Mouse (Mus musculus): ENCODE measurements at regions not wholly inside any gene's neighbourhood (a gene's known extent, or its start where the extent isn't known, plus 50 kb on each side); places are given as distances from the start of the nearest gene placed in this dataset.

DNA sequence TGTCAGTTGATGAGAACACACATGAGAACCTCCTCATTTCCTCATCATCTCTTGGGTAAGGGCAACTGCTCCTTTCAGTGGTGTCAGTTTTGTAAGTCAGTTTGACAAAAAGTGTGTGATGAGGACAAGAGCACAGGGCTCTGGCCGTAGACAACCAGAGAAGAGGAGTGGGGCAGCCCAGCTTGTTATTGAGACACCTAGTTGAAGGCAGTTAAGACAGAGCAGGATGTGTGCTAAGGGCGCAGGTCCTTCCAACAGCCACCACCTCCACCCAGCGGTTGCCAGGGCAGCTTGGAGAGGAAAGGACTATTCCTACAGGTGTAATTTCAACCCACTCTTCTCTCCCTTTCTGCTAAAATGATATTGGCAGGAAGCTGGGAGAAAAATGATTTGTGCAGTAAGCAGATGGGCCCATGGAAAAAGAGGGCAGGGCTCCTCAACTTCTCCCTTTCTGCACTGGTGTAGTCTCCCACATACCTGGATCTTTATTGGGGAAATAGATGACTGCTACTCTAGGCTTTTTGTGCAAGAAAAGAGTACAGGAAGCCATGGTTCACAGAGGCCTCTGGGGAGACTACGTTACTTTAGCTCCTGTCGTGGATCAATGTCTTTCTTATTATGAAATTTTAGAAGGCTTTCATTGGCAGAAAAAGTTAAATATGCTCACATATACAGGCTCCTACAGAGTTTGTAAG lies 231.3 kb upstream of the Cited2 start:
- in situ Hi-C loops (cut with MboI; ENCODE audit: low sequenced_read_pairs): no loop called here

DNA sequence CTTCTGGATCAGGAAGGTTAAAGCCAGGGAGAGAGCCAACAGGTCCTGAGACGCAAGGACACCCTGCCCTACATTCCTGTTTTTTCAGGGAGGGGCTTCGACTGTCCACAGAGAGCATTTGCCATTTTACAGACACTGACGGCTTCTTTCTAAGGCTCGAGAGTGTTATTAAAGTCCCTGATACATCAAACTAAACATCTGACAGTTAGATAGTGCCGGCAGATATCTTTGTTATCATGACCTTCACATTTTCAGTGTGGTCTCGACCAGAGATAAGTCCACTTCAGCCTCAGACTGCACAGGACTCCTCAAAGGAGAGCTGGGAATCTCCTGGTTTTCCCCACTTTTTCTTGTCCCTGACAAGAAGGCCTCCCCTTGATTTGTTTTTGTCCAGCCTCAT lies 229.9 kb upstream of the Cited2 start:
- in situ Hi-C loops (cut with MboI; ENCODE audit: low sequenced_read_pairs): no loop called here

DNA sequence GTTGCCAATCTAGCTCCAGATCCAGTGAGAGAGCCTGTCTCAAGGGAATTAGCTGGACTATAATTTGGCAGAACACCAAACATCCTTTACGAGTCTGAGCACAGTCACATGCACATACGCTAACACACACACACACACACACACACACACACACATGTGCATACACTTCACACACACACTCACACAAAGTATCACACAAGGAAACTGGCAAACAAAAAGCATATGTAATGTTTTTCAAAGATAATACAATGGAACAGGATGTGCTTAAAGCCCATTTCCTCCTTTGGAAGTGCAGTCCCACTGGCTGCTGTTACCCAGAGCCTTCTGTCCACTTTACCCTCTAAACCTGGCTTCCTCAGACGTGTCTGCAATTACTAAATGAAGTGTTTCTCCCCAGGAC lies 226.2 kb upstream of the Cited2 start:
- in situ Hi-C loops (cut with MboI; ENCODE audit: low sequenced_read_pairs): no loop called here

DNA sequence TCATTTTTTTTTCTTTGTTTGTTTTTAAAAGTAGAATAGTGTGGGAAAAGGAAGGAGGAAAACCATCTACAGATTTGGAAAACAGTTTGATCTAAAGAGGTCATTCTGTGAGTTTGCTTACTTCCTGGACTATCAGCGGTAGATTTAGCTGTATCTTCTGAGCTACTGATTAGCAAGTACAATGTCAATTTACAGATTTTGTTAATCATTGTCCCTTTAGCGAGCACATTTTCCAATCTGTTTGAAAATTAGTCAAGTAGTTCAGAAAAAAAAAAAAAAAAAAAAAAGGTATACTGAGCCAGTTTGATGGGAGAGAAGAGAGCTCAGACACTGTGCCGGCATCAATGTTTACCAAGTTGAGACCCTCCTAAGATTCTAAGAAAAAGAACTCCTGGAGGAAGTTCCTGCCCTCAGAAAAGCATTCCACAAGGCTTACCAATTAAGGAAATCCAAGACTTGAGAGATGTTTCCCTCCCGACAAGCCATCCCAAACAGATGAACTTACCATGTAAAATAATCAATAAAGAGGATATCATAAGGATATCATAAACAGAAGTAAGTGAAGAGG lies 212.3 kb upstream of the Cited2 start:
- in situ Hi-C loops (cut with MboI; ENCODE audit: low sequenced_read_pairs): no loop called here

DNA sequence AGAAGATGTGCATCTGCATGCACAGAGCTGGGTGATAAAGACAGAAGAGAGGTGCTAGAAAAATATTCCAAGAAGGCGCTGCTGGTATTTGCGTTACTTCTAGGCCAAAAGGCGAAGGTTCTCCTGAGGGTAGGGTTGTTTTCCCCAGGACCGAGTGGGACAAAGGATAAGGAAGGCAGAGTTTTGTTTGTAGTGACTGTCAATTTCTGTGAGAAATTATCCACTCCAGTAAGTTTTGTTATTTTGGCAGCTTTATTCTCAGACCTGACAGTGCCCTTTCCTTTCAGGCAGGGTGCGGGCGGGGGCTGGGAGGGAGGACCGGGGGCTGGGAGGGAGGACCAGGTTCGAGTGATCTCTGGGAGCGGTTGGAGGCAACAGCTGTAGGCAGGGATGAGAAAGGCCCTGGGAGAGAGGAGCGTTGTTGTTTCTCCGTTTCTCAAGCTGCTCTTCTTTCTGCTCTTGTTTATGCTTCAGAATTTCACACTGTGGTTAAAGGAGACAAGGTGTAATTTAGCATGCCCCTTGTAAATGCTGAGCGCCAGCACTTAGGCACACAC lies 211.2 kb upstream of the Cited2 start:
- in situ Hi-C loops (cut with MboI; ENCODE audit: low sequenced_read_pairs): no loop called here

DNA sequence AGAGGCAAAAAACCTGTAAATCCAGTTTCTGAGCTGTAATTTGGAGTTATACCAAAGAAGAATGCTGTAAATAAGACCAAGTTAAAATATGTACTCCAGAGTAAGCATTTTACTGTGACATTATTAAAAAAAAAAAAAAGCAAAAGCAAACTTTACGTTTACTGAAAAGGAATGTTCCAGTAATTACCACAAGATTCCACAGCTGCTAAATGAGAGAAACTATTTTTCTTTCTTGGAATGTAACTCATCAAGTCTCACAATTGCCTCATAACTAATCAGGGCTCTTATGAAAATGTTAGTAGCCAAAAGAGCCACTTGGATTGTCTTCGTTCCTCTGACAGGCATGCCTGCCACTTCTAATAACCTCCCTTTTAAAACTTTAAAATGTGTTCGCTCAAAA lies 210.5 kb upstream of the Cited2 start:
- in situ Hi-C loops (cut with MboI; ENCODE audit: low sequenced_read_pairs): no loop called here

DNA sequence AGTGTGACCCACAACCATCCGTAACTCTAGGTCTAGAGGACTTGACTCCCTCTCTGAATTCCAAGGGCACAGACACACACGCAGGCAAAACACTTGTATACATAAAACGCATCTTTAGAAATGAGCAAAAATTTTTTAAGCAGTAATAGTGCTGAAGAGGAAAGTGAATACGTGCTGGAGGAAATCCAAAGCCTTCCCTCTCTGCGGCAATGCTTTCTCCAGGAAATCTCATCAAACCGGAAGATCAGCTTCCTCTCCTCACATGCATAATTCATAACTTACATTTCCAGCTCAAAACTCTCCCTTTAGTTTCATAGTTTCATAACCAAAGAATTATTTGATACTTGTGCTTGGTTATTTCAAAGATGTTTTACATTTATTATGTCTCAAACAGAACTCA lies 209.3 kb upstream of the Cited2 start:
- in situ Hi-C loops (cut with MboI; ENCODE audit: low sequenced_read_pairs): no loop called here

DNA sequence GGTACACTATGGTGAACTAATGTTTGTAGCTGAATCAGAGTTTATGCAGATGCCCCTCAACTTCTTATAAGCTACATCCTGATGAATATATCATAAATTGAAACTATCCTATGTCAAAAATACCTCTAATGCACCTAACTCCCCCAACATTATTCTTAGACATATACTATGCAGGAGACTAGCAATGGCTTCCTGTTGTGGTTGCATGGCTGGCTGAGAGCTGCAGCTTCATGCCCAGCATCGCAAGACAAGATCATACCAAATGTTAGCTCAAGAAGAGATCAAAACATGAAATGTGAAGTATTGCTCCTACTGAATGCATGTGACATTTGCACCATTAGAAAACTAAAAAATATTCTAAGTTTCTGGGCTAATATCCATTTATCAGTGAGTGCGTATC lies 206.9 kb upstream of the Cited2 start:
- in situ Hi-C loops (cut with MboI; ENCODE audit: low sequenced_read_pairs): no loop called here

DNA sequence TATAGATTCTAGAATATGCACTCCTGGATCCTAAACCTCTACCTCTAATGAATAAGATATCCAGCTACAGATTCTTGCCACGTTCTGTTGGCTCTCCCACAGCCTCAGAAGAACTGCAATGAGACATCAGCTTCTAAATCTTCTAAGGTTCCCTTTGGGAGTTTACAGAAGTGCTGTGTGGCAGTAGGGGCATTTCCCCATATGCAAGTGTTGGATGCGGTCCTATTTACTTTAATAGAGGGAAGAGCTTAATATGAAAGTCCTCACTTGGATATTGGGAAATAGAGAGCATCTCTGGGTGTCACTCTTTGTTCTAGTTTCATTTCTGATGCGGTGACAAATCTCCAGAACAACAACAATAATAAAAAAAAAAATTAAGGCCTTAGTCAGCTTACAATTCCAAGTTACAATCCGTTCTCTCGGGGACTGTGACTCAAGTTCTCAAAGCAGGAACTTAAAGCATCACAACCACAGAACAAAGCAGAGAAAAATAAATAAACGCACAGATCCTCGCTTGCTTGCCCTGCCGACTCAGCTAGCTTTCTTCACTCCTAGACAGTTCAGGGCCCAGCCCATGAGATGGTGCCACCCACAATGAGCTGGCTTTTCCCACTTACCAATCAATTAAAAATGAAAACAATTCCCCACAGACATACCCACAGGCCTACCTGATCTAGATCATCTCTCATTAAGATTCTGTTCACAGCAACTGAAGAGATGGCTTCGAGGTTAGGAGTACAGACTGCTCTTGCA lies 204.4 kb upstream of the Cited2 start:
- in situ Hi-C loops (cut with MboI; ENCODE audit: low sequenced_read_pairs): no loop called here

DNA sequence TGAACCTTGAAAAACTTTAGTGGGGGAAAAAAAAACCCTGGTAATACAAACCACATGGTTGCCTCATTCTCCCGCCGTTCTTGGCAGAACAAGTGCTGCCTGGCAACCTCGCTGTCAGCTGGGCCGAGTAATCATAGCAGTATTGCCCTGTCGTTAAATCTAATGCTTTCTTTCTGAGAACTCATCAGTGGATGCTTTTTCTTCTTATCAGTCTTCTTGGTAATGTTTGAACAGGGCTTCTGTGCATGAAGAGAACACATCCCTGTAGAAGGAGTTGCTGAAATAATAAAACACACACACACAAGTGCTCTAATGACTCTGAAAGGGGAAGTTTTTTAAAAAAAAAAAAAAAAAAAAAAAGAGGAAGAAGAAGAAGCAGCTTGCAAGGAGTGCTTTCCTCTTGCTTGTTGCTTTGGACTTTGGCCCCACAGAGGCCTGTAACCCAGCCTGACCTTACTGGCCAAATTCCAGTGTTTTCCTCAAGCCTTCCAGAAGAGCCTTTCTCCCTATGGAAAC lies 200.9 kb upstream of the Cited2 start:
- in situ Hi-C loops (cut with MboI; ENCODE audit: low sequenced_read_pairs): no loop called here

DNA sequence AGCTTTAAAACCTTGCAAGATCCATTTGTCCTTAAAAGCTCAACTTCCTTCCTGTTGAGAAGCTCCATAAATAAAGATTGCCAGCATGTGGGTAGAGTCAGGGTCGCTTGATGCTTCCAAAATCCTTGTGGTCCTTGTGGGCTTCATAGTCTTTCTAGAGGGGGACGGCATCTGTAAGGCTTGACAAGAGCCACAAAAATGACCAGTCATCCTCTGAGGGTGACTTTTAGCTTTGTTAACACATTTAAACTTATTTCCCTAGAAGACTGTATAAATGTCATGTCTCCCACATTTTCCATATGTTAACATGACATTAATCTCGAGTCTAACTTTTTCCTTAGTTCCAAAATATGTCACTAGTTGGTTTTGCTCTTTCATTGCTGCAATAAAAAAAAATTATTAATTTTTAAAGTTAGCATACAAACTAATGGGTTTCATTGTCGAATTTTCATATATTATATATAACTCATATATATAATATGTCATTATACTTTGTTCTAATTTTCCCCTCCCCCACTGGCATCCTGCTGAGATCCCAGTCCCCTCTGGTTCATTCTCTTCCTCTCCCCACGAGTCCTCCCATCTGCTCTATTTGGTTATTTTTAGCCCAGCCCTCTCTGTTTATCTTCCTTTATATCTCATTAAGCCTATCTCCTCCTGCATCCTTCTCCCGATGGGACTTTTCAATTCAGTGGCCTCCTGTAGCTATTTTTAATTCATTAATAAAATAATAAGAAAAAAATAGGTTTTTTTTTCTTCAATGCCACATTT lies 199.3 kb upstream of the Cited2 start:
- in situ Hi-C loops (cut with MboI; ENCODE audit: low sequenced_read_pairs): no loop called here

DNA sequence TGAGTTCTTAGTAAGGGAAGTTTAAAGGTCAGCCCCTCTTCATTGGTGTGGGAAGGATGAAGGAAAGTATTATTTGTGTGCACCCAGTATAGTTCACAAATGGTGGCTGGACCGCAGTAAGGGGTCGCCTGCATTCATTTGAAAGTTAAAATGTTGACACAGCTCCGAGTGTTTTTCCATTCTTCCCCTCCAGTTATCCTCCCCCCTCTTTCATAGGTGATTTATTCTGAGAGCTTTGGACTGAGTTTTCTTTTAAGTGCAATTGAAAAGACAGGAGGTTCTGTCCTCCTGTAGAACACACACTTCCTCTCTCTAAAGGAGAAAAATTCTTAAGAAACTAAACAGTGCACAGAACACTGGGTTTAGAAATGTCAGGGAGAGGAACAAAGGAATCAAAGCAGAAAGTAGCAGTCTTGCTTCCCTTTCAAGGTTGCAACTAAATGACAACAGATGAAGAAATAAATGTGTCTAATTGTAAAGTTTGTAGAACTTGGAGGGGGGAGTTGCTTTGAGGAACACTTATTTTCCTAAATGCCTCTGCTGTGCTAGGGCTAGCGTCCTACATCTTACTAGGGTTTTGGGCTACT lies 195.8 kb upstream of the Cited2 start:
- in situ Hi-C loops (cut with MboI; ENCODE audit: low sequenced_read_pairs): no loop called here

DNA sequence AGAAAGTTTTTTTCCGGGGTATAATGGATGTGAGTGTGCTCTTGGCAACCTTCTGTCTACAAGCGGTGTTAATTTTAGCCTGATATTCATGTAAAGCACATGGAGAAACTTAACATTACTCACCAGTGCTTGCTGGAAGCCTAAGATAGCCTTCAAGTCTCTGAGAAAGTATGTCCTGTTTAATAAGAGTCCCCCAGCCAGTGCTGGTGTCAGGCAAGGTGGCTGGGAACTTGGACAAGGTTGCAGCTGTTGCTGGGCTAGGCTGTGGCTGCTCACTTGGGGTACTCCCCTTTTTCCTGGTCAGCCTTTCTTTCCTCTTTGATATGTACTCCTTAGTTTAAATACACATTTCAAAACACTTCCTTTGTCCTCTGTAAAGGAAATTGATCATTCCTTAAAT lies 194.9 kb upstream of the Cited2 start:
- in situ Hi-C loops (cut with MboI; ENCODE audit: low sequenced_read_pairs): no loop called here

DNA sequence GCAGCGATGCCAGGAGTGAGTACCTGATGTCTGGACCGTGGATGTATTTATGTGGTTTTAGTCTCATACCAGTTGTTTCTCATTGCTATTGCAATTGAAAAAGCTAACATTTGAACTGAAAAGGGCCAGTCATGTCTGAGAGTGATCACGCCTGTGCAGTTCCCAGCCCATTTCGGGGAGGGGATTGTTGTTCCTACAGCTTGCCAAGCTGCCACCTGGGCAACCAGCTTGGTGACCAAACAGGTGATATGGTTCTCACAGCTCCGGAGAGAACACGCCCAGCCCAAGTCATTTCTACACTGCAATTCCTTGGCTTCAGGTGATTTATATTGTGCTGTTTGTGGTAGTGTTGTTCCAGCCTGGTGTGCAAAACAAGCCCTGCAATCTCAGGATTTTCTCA lies 194.2 kb upstream of the Cited2 start:
- in situ Hi-C loops (cut with MboI; ENCODE audit: low sequenced_read_pairs): no loop called here

DNA sequence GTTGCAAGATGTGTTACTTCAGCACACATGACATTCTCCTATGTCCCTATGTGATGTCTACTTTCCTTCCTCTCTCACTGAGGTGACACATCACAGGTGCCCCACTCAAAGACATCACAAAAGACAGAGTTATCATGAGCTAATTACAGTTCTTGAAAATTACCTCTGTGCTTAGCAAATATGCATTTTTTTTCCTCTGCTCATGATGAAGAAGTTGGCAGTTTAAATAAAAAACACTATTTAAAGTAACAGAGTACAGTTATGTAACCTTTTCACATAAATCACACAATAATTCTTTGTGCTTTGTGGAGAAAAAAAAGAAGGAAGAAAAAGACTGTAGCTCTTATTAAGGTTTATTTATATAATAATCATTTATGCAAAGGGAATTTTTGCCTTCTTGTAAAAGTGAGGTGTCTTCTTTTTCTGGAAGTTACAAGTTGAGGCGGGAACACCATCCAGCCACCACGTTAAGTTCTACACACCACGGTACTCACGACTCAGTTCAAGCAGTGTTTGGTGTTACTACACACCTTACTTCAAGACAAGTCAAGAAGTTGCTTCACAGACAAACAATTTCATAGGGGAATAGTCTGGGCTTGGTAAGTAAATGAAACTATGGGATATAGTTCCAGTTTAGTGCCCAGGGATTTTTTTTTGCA lies 193.0 kb upstream of the Cited2 start:
- in situ Hi-C loops (cut with MboI; ENCODE audit: low sequenced_read_pairs): no loop called here

DNA sequence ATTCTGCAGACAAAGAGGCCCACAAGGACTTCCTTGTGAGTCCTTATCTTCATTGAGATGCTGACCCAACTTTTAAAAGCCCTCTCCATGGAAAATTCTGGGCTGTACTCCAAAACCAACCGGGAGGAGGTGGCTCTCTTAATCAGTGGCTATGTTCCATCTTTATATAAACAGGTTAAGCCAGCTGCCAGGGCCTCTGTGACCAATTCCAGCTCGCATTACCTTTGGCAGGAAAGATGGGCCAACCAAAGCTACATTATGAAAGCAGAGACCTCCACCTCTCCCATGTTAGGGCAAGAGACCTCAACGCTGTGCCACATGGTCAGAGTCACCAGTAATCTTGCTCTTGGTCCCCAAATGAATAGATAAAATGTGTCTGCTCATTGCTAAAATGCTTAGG lies 192.0 kb upstream of the Cited2 start:
- in situ Hi-C loops (cut with MboI; ENCODE audit: low sequenced_read_pairs): no loop called here

DNA sequence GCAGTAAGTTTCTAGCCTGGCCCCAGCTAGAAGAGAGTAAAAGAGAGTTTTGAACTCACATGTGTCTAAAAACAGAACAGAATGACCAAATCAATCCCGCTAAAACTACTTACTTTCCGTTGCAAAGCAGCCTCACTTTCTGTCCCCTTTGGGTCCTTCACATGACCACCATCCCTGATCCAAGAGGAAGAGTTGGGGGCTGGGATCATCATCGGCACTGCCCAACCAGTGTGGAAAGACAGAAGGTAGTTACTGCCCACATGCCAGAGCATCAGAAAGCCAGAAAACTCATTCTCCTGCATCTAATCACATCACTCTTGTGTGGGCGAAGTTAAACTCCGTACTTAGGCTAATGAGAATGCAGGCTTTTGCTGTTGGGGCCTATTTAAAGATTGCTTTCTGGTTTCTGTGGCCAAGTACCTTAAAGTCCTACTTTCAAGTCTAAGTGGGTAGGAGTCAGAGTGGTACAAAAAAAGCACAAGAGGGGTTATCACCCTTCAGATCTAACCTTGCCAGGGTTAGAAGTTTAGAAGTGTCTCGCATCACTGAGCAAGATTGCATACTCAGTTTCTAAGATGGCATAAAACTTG lies 184.0 kb upstream of the Cited2 start:
- in situ Hi-C loops (cut with MboI; ENCODE audit: low sequenced_read_pairs): no loop called here

DNA sequence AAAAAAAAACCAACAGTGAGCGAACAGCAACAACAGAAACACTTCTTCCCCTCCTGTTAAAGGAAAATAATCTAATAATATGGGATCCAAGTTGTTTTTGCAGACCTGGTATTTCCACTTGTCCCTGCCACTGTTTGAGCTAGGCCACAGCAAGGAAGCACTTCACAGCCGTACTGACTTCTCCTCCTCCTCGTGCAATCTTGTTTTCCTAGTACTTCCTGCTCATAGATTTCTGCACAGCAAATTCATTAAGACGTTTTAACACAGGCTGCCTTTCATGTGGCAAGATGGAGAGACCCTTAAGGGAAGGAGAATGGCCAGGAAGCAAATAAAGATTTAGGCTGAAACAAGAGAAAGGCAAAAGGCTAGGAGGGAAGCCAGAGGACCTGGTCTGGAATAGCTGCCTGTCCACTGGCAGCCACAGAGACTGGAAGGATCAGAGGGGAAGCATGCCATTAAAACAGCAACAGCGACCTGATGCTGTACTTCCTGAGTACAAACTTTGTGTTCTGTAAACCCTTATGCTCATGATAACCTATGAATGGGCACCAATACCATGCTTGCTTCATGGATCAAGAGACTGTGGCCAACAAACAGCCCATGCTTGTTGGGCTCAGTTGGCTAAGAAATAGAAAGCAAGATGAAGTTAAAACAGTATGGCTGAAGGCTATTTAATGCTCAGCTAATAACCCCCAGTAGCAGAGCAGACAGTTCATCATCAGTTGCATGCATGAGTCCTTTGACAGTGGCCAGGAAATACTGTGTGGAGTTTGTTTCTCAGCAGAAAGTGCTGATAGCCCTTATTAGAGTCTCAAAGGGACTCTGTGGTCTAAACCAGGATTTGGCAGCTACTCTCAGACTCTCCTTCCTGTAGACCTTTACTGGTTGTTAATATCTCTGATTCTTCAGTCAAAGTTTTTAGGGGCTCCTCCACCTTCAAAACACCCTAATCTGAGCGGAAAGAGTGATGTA lies 182.3 kb upstream of the Cited2 start:
- in situ Hi-C loops (cut with MboI; ENCODE audit: low sequenced_read_pairs): no loop called here

All from CH12F3 (cell line).